Mouse (Mus musculus) forebrain, embryonic 15.5 days (tissue): ENCODE measurements around the gene Wrnip1. TPM values are rescaled to one million over a fixed set of nuclear protein-coding genes. Genes with fewer than 3 reads are reported as not detected.

ENCODE experiments used
- ATAC-seq: fragments of 200-750 bp; cut with Nextera tagmentation; replicated peaks from 2 replicates; pipeline ENCODE4 v1.8.0; 2017; ENCODE audit warnings: mild to moderate bottlenecking, moderate TSS enrichment, moderate library complexity
- H3K27ac ChIP-seq: fragments of 300-500 bp; sonication (generic); replicated peaks from 2 replicates; pipeline ENCODE4 v1.5.1; 2015; ENCODE audit warnings: mild to moderate bottlenecking, inconsistent platforms
- H3K27me3 ChIP-seq: fragments of 300-500 bp; sonication (generic); 2 replicates; pipeline ENCODE4 v1.6.1; 2015; ENCODE audit warnings: inconsistent platforms
- H3K36me3 ChIP-seq: fragments of 300-500 bp; sonication (generic); 2 replicates; pipeline ENCODE4 v1.6.1; 2015; ENCODE audit warnings: mild to moderate bottlenecking, inconsistent platforms
- H3K4me1 ChIP-seq: fragments of 300-500 bp; sonication (generic); 2 replicates; pipeline ENCODE4 v1.6.1; 2015; ENCODE audit warnings: inconsistent platforms
- H3K4me2 ChIP-seq: fragments of 300-500 bp; sonication (generic); replicated peaks from 2 replicates; pipeline ENCODE4 v1.6.1; 2015; ENCODE audit warnings: mild to moderate bottlenecking, inconsistent platforms
- H3K4me3 ChIP-seq: fragments of 300-500 bp; sonication (generic); 2 replicates; pipeline ENCODE4 v1.5.1; 2015; ENCODE audit warnings: mild to moderate bottlenecking, inconsistent platforms
- H3K9ac ChIP-seq: fragments of 300-500 bp; sonication (generic); replicated peaks from 2 replicates; pipeline ENCODE4 v1.6.1; 2015; ENCODE audit warnings: mild to moderate bottlenecking, inconsistent platforms
- H3K9me3 ChIP-seq: fragments of 300-500 bp; sonication (generic); 2 replicates; pipeline ENCODE4 v1.6.1; 2016; ENCODE audit warnings: inconsistent platforms
- WGBS: fragments of 180-500 bp; shearing (Covaris S2); methylation state at CpG from one replicate; pipeline ENCODE4 v1.1.7; 2015; ENCODE audit warnings: mixed read lengths; 5-methylcytosine and 5-hydroxymethylcytosine counted together
- polyA plus RNA-seq: library from polyadenylated mRNA; unstranded; fragments of >200 nt; fragmentation: Nextera tagmentation; extraction: Ambion mirVana; gene quantifications from 2 replicates; pipeline ENCODE4 v1.2.1, GENCODE M21; 2015

The Wrnip1 gene
- polyA plus RNA-seq, 1 experiment from 2014 or later = 39.3 TPM

GRCm38 (mm10) chr13:32819926-32820325 is 18.1 kb downstream of the Wrnip1 start:
- H3K27me3 ChIP-seq = no peaks in the 10 kb centered on the region
- no peak overlapping the region for H3K4me2 ChIP-seq
- H3K4me1 ChIP-seq = no peaks in the 10 kb centered on the region
- H3K36me3 ChIP-seq = peaks cover 57% of the 10 kb centered on the region
- 91% methylated on average over 5 of the region's 5 CpGs for WGBS
- no peaks in the 10 kb centered on the region for H3K9me3 ChIP-seq
- H3K27ac ChIP-seq = no peak overlapping the region
- no peak overlapping the region for H3K4me3 ChIP-seq
- ATAC-seq = no peak
- H3K9ac ChIP-seq = no peak overlapping the region

DNA sequence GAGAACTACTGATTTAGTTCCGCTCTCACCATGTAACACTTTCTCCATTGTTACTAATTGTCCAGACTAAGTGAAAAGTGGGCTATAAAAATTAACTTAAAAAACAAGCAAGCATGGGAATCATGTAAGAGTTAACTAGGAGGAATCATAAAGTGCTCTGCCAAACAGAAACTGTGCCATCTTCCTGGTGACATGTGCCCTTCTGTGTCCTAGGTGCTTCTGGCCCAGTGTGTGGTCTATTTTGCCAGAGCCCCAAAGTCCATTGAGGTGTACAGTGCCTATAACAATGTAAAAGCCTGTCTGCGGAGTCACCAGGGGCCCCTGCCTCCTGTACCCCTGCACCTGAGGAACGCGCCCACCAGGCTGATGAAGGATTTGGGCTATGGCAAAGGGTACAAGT is 19.8 kb downstream of the Wrnip1 start:
- no peak for ATAC-seq
- H3K4me2 ChIP-seq = no peak overlapping the region
- H3K27me3 ChIP-seq = no peaks in the 10 kb centered on the region
- peaks cover 50% of the 10 kb centered on the region for H3K36me3 ChIP-seq
- H3K4me1 ChIP-seq = no peaks in the 10 kb centered on the region
- H3K4me3 ChIP-seq = no peak overlapping the region
- WGBS = 94% methylated on average over 4 of the region's 4 CpGs
- H3K9me3 ChIP-seq = no peaks in the 10 kb centered on the region
- no peak overlapping the region for H3K27ac ChIP-seq
- H3K9ac ChIP-seq = no peak overlapping the region

DNA sequence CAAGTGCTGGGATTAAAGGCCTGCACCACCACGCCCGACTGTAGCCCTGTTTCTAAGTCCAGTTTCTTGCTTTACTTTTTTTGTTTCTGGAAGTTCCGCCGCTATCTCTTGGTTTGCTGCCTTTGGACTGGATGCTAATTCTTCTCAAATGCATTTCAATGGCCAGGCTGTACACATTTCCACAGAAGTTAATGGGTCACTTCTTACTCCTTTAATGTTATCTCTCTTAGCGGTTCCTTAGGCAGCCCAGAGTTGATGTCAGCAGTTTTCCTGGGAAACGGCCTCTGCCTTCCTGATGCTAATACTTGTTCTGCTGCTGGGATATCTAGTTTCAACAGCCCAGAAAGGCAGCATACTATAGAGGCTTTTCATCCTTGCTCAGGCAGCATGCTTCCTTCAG is 21.3 kb downstream of the Wrnip1 start:
- H3K27me3 ChIP-seq = no peaks in the 10 kb centered on the region
- ATAC-seq = no peak
- H3K27ac ChIP-seq = no peak overlapping the region
- H3K36me3 ChIP-seq = peaks cover 38% of the 10 kb centered on the region
- H3K9me3 ChIP-seq = no peaks in the 10 kb centered on the region
- 91% methylated on average over 6 of the region's 6 CpGs for WGBS
- no peak overlapping the region for H3K4me3 ChIP-seq
- H3K4me1 ChIP-seq = no peaks in the 10 kb centered on the region
- no peak overlapping the region for H3K4me2 ChIP-seq
- H3K9ac ChIP-seq = no peak overlapping the region

- Histone ChIP-seq H3K9me3 (no peaks in the 10 kb centered on the region), H3K4me2 (no peak overlapping the region), H3K27ac (no peak overlapping the region), H3K4me1 (no peaks in the 10 kb centered on the region), H3K9ac (no peak overlapping the region), H3K36me3 (peaks cover 27% of the 10 kb centered on the region), H3K27me3 (no peaks in the 10 kb centered on the region), H3K4me3 (no peak overlapping the region)
- ATAC-seq = no peak
- 84% methylated on average over 6 of the region's 6 CpGs for whole genome bisulfite sequencing
Measured at GRCm38 (mm10) chr13:32824377-32825330, 22.8 kb downstream of the Wrnip1 start.

- H3K9me3 ChIP-seq = no peaks in the 10 kb centered on the region
- peaks cover 19% of the 10 kb centered on the region for H3K36me3 ChIP-seq
- no peak overlapping the region for H3K4me2 ChIP-seq
- no peak overlapping the region for H3K27ac ChIP-seq
- no peak for ATAC-seq
- 91% methylated on average over 8 of the region's 8 CpGs for WGBS
- no peaks in the 10 kb centered on the region for H3K27me3 ChIP-seq
- H3K4me1 ChIP-seq = no peaks in the 10 kb centered on the region
- H3K9ac ChIP-seq = no peak overlapping the region
- no peak overlapping the region for H3K4me3 ChIP-seq
Measured at GRCm38 (mm10) chr13:32825546-32825945, 23.7 kb downstream of the Wrnip1 start.

DNA sequence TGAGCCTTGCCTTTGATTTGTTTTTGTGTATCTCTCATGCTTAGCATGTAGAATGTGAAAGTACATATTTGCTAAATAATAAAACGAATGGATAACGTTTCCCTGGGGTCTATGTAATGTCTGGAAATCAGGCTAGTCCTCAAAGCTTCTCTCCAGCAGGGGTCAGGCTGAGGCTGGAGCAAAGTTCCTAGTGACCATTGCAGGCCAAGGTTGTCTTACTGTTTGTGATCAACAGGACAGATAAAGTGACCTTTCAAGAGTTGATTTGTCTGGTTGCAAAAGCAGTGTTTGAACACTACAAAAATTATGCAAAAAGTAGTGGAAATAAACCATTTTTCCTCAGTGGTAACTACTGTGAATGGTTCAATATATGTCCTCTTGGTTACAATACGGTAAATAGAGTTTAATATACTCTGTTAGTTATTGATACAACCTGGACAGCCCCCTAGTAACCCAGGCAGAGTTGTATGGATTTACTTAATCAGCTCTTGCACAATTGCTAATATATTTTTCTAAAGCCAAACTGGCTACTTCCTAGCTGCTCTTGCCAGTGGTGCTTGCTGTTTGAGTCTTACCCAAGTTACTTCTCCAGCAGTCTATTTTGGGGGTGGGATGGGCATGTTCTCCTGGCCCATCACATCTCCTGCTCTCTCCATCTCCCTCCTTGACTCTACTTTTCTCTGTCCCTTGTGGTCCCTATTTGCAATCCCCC is 25.4 kb downstream of the Wrnip1 start:
- H3K4me3 ChIP-seq = no peak overlapping the region
- no peaks in the 10 kb centered on the region for H3K4me1 ChIP-seq
- H3K27me3 ChIP-seq = no peaks in the 10 kb centered on the region
- no peak overlapping the region for H3K9ac ChIP-seq
- H3K4me2 ChIP-seq = no peak overlapping the region
- peaks cover 3% of the 10 kb centered on the region; the same call in 1 of the 2 replicates for H3K36me3 ChIP-seq
- WGBS = 84% methylated on average over 3 of the region's 3 CpGs
- ATAC-seq = no peak
- H3K27ac ChIP-seq = no peak overlapping the region
- H3K9me3 ChIP-seq = no peaks in the 10 kb centered on the region

GRCm38 (mm10) chr13:32827951-32828350 is 26.1 kb downstream of the Wrnip1 start:
- Histone ChIP-seq H3K9me3 (no peaks in the 10 kb centered on the region), H3K4me2 (no peak overlapping the region), H3K4me3 (no peak overlapping the region), H3K36me3 (no peaks in the 10 kb centered on the region), H3K27me3 (no peaks in the 10 kb centered on the region), H3K9ac (no peak overlapping the region), H3K4me1 (no peaks in the 10 kb centered on the region), H3K27ac (no peak overlapping the region)
- 59% methylated on average over 4 of the region's 4 CpGs for WGBS
- ATAC-seq = no peak

DNA sequence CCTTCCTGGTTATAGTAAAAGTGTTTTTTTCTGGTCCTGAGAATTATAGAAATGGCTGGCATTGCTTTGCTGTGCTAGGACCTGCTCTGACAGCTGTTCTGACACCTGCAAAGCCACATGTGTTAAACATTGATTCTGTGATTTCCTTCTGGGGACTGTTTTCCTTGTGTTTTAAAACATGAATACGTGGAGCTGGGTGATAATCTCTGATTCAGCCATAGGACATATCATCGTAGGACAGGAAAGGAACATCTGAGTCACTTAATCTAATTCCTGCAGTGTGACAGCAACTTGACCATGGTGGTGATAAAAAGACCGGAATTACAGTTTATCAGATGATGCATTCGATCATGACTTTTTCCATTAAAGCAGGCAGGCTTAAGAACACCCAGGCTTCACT is 27.0 kb downstream of the Wrnip1 start:
- WGBS = 88% methylated on average over 4 of the region's 4 CpGs
- H3K27me3 ChIP-seq = no peaks in the 10 kb centered on the region
- H3K4me2 ChIP-seq = no peak overlapping the region
- H3K9me3 ChIP-seq = no peaks in the 10 kb centered on the region
- no peak overlapping the region for H3K9ac ChIP-seq
- no peaks in the 10 kb centered on the region for H3K36me3 ChIP-seq
- no peaks in the 10 kb centered on the region for H3K4me1 ChIP-seq
- no peak for ATAC-seq
- no peak overlapping the region for H3K4me3 ChIP-seq
- H3K27ac ChIP-seq = no peak overlapping the region

DNA sequence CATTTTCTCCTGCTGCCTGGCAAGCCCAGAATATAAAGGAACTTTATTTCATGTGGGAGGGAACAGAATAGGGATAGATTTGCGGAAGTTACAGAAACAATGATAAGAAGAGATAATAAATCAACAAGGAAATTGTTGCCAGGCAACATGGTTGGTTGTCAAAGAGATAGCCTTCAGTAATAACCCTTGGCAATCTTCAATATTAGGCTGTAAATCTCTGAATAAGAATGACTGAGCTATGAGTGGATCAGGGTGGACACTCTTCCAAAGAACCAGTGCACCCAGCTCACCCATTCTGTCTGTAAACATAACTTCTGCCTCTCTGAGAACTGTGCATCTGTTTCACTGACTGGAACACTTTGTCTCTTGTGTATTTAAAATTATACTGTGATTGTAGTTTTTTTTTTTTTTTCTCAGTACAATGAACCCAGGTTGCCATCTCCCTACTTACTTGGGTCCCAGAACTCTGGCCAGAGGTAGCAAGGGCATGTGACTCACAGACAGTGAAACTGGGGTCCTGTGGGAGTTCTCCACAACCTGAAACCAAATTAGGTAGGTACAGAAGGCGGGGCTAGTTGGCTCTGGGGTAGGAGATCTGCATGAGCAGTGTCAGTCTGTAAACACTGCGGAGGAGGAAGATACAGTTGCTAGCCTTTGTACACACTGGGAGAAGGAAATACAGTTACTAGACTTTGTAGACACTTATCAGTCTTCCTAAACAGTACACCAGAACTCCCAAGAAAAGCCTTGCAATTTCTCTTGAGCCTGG is 29.9 kb downstream of the Wrnip1 start:
- Histone ChIP-seq H3K9me3 (no peaks in the 10 kb centered on the region), H3K27ac (no peak overlapping the region), H3K27me3 (no peaks in the 10 kb centered on the region), H3K4me2 (no peak overlapping the region), H3K9ac (no peak overlapping the region), H3K4me1 (no peaks in the 10 kb centered on the region), H3K4me3 (no peak overlapping the region), H3K36me3 (no peaks in the 10 kb centered on the region)
- no peak for ATAC-seq
- 83% methylated on average over 3 of the region's 3 CpGs for WGBS

- no peaks in the 10 kb centered on the region for H3K4me1 ChIP-seq
- H3K27me3 ChIP-seq = no peaks in the 10 kb centered on the region
- ATAC-seq = no peak
- WGBS = 71% methylated on average over 3 of the region's 3 CpGs
- no peak overlapping the region for H3K4me2 ChIP-seq
- no peaks in the 10 kb centered on the region for H3K9me3 ChIP-seq
- H3K9ac ChIP-seq = no peak overlapping the region
- H3K36me3 ChIP-seq = no peaks in the 10 kb centered on the region
- no peak overlapping the region for H3K27ac ChIP-seq
- H3K4me3 ChIP-seq = no peak overlapping the region
Measured at GRCm38 (mm10) chr13:32832776-32833175, 30.9 kb downstream of the Wrnip1 start.

GRCm38 (mm10) chr13:32833237-32833636 is 31.4 kb downstream of the Wrnip1 start:
- no peak overlapping the region for H3K4me3 ChIP-seq
- no peaks in the 10 kb centered on the region for H3K4me1 ChIP-seq
- H3K27ac ChIP-seq = no peak overlapping the region
- H3K36me3 ChIP-seq = no peaks in the 10 kb centered on the region
- H3K27me3 ChIP-seq = no peaks in the 10 kb centered on the region
- 67% methylated on average over 6 of the region's 6 CpGs for WGBS
- H3K9ac ChIP-seq = no peak overlapping the region
- no peak overlapping the region for H3K4me2 ChIP-seq
- ATAC-seq = no peak
- no peaks in the 10 kb centered on the region for H3K9me3 ChIP-seq

GRCm38 (mm10) chr13:32834513-32834912 is 32.7 kb downstream of the Wrnip1 start:
- Histone ChIP-seq H3K36me3 (no peaks in the 10 kb centered on the region), H3K27me3 (no peaks in the 10 kb centered on the region), H3K4me1 (no peaks in the 10 kb centered on the region), H3K9ac (no peak overlapping the region), H3K27ac (no peak overlapping the region), H3K9me3 (no peaks in the 10 kb centered on the region), H3K4me2 (no peak overlapping the region), H3K4me3 (no peak overlapping the region)
- ATAC-seq = no peak
- 96% methylated on average over 5 of the region's 5 CpGs for WGBS
